Mouse (Mus musculus) heart, postnatal 36 days (tissue): ENCODE results near the gene Lrrc47. TPM values are rescaled to one million over a fixed set of nuclear protein-coding genes. Genes with fewer than 3 reads are reported as not detected.

Experiments
- total RNA-seq, 2 experiments: library from RNA; stranded (reverse); gene quantifications; 2 replicates each; pipeline ENCODE4 v1.2.3; 2021

Gene Lrrc47
- total RNA-seq, 2 experiments from 2014 or later, result 30.6 to 33.1 TPM

Other genes starting within 250 kb of the Lrrc47 start
- 10 to 100 TPM; 14.0 to 15.4 TPM for gene A430005L14Rik, start 54.5 kb upstream of the Lrrc47 start, total RNA-seq
- gene Dffb, start 36.6 kb upstream of the Lrrc47 start, total RNA-seq, result 1 to 10 TPM; 3.7 to 4.4 TPM
- gene Cep104, start 36.5 kb upstream of the Lrrc47 start, total RNA-seq, result 10 to 100 TPM; 28.0 to 29.6 TPM
- 1 to 10 TPM; 5.9 to 7.0 TPM for gene Smim1, start 14.5 kb downstream of the Lrrc47 start, total RNA-seq
- gene Ccdc27, start 30.9 kb downstream of the Lrrc47 start, total RNA-seq, result not detected
- not detected for gene Trp73, start 128.5 kb downstream of the Lrrc47 start, total RNA-seq
- 10 to 100 TPM; 10.8 to 15.0 TPM for gene Wrap73, start 130.6 kb downstream of the Lrrc47 start, total RNA-seq
- 100 to 1,000 TPM; 132 to 136 TPM for gene Tprgl, start 148.9 kb downstream of the Lrrc47 start, total RNA-seq
- gene Megf6, start 159.0 kb downstream of the Lrrc47 start, total RNA-seq, result 1 to 10 TPM; 5.4 to 8.0 TPM